Mouse (Mus musculus): ENCODE data around the gene Dbndd2. TPM values are rescaled to one million over a fixed set of nuclear protein-coding genes. Genes with fewer than 3 reads are reported as not detected.

Gene Dbndd2
- total RNA-seq, 4 experiments from 2014 or later = 5.4 to 18.3 (median 11.6) TPM

DNA sequence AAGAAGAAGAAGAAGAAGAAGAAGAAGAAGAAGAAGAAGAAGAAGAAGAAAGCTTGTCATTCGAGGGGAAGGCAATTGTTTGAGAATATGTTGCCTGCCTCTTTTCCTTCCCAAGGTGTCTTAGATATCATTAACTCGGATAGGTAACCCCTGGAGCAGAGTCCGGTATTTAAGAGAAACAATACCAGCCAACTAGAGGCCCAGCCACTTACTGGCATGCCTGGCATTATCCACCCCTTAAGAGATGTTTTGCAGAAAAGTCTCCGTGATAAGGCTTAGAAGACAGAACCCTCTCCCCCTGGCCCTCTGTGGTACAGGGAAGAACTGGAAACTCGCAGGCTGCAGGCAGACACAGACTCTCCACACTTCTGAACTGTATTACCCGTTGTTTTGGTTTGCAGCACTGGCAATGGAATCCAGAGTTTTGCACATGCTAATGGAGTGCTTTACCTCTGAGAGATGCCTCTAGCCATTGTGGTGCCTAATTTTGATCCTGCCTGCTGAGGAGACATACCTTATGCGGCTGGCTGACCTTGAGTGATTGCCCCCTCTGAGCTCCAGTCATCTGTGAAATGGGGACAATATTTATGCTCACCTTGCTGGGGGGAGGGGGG, 31.9 kb upstream of the Dbndd2 start:
- no peak for DNase-seq

DNA sequence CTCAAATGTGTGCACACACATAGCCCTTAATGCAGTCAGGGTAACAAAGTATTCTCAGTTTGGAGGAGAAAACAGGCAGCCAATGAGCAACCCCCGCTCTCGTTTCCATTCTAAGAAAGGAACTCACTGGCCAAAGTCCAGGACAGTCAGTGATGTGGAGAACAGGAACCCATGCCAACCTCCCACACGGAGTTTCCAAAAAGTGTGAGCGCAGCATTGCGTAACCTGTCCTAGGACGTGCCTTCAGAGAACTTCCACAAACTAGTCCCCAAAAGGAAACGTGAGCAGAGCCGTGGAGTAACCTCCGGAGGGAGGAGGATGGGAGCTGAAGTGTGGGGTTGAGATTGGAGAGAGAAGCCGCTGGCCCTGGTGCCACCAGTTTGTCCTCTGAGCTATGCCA, 31.1 kb upstream of the Dbndd2 start:
- DNase-seq = peak; percentile 72

DNA sequence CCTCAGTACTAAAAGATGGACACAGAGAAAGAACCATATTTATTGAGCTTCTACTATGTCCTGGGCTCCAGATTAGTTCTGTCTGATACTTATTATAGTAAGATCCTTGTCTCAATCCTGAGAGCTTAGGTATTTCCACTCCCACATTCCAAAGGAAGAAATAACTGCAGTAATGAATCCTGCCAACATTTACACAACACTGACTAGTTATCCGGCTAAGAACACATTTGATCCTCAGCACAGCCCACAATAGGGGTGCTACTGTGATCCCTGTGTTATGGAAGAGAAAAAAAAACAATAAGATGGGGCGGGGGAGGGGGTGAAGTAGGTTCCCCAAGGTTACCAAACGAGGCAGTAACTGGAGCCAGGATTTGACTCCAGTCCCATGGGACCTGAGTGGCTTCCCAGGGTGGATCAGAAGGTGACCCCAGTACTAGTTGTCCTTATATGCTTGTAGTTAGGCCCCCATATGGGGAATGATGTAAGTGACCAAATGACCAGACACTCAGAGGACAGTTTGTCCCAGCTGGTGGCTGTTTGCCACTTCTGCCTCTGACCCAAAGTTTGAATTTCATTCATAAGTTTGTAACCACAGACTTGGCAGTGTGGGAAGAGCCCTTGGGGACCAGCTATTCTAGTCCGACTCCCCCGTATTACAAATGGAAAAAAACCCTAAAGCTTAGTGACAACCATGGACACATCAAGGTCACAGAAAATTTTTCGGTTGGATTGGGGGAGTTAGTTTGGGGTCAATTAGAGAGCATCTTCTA, 30.3 kb upstream of the Dbndd2 start:
- no peak for DNase-seq

DNA sequence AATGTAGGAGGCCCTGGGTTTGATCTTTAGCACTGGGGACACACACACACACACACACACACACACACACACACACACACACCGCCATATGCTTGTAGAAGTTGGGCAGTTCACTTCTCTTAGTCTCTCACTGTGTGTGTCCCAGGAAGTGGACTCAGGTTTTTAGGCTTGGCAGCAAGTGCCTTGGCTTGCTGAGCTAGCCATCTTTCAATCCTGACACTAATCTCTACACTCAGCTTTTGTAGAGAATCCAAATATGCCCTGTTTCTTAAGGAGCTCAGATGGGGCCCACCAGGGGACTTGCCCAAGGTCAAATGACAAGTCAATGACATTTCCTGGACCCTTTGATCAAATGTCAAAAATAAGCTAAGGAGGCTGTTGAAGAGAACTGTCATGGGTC, 29.5 kb upstream of the Dbndd2 start:
- no peak for DNase-seq

DNA sequence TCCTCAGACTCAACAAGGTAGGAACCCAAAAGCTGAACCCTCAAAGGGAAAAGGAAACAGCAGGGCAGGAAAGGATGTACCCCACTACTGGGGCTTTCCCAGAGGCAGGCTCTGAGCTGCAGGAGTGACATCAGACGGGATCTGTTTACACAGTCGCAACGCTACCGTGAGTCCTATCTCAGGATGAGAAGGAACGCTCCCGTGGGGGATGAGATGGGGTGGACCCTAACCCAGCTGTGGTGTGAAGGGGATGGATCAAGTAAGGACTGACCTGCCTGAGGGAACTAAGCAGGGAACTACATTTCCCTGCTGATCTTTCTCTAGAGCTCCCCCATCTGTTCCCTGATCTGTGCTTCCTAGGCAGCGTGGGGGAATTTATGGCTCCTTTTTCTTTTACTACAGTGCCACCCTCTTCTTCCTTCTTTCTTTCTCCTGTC, 29.0 kb upstream of the Dbndd2 start, which contains the start of gene Sys1:
Sys1 (plus strand) TSS at position 101 of the 437 bp plus-strand sequence.
- DNase-seq = no peak

DNA sequence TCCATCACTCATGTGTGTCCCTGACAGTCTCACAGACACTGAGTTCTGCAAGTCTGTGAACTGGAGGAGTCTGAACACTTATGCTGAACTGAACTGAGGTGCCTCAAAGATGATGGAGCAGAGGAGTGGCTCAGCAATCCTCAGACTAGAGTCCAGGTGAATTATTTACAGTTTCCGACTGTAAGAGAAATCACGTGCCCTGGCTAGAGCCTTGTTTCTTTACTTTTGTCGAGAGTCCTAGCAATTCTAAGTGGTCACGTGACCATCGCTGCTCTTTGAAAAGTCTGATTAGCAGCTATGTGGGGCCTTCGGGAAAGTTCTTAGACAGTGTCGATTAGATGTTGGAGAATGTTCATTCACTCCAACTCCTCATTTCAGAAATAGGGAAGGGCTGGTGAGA, 28.0 kb upstream of the Dbndd2 start:
- DNase-seq = no peak

DNA sequence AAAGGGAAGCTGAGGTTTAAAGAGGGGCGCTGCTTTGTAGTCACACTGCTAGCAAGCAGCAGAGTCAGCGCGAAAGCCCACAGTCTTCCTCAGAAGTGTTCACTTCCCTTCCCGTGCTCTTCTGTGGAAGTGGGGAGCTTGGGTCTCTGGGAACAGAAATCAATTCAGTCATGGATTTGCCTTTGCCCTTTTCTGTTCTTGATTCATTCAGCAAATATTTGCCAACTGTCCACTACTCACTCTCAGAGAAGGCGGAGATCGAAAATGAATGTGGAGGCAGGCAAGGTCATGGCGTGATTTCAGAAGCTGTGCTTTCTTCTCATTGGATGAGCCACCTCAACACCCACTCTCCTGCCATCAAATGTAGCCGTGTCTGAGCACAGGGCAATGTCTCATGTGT, 27.4 kb upstream of the Dbndd2 start:
- peak; percentile 80 for DNase-seq

DNA sequence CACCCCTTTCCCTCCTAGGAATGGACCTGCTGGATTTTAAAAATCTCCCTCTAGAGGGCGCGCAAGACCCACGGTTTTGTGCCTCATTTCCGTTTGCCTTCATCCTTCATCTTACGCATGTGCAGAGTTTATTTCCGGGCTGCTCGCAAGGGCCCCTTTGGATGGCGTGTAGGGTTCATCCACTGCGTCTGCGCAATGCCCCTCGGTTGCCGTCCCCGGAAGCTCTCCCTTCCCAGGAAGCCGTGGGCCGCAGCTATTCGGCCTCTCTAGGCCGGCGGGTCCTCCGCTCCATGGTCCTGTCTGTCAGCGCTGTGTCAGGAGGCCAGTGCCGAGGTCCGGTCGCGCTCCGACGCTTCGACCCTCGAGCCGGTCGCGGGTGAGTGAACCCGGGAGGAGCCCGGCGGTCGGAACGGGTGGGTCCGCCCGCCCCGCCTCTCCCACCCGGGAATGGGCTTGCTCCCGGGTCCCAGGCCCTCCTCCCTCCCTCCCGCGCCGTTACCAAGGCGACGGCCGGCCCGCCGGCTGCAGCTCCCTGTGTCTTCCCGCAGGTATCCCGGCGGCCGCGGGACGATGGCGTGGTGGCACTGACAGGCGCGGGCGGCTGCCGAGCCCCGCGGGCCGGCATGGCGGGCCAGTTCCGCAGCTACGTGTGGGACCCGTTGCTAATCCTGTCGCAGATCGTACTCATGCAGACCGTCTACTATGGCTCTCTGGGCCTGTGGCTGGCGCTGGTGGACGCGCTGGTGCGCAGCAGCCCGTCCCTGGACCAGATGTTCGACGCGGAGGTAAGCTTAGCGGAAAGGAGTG, 25.0 kb upstream of the Dbndd2 start, which contains the start of gene Gm20458:
Gm20458 (plus strand) TSS at position 223 of the 807 bp plus-strand sequence.
- DNase-seq = peak; percentile 97

DNA sequence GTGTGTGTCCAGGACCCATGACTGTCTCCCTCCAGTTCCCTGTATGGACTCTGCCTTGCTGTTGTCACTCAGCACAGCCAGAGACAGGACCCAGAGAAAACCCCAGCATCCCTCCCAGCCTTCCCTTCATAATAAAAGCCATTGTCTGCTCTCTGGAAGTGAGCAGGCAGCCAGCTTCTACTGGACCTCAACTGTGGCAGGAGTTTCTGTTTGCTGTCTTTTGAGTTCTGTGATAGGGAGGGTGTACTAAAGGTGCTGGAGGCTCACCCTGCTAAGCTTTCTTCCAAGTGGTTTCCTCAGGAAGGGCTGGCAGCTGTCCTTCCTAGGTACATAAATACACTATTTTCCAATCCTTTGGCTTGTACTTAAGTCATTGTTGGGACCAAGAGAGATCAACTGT, 20.7 kb upstream of the Dbndd2 start:
- DNase-seq = no peak

DNA sequence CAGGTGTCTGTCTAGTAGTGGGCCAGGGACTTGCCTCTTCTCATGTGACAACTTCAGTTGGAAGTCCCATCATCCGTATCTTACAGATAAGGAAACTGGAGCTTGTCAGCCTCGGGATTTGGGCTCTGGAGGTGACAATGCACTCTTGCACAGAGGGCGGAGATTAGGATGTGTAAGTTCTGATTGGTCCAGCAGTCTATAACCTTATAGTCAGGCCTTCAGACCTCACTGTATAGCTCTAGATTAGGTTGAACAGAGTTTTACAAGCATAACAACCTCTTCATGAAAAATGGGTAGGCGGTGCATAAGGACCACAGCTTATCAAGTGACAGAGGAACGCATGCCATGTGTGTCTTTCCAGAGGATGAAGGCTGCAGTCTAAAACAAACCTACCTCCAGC, 19.1 kb upstream of the Dbndd2 start:
- no peak for DNase-seq

DNA sequence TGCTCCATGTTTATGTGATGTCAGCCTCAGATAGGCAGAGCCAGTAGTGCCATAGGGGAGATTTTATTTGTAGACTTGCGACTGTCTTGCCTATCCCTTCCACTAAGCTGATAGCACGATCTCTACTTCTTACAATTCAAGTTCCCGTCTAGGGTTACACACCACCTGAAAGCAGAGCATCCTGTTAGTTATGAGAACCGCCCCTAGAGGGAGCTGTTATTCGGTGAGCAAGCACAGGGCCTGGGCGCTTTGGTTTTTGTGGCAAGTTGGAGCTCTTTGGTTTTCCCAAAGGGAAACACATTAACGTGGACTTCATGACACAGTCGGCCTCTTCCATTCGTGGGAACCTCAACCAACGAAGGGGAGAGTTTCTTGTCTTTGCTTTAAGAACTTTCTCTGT, 15.7 kb upstream of the Dbndd2 start:
- no peak for DNase-seq

DNA sequence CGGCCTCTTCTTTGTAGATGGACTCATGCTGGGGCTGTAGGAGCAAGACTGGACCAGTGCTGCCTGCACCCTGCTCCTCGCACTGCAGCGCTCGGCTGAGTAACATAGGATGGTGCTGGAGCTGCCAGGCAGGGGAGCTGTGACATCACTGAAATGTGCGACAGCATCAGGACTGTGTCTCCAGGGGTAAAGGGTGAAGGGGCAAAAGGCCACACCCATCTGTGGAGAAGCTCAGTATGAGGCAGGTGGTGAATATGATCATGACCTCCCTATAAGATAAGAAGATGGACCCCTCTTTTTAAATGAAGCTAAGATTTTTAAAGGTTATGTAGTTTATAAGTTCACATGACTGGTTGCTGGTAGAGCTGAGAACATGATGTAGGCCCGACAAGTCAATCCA, 12.3 kb upstream of the Dbndd2 start, which contains the start of gene Trp53tg5:
Trp53tg5 (minus strand) TSS at position 101 of the 400 bp plus-strand sequence.
- DNase-seq = no peak

DNA sequence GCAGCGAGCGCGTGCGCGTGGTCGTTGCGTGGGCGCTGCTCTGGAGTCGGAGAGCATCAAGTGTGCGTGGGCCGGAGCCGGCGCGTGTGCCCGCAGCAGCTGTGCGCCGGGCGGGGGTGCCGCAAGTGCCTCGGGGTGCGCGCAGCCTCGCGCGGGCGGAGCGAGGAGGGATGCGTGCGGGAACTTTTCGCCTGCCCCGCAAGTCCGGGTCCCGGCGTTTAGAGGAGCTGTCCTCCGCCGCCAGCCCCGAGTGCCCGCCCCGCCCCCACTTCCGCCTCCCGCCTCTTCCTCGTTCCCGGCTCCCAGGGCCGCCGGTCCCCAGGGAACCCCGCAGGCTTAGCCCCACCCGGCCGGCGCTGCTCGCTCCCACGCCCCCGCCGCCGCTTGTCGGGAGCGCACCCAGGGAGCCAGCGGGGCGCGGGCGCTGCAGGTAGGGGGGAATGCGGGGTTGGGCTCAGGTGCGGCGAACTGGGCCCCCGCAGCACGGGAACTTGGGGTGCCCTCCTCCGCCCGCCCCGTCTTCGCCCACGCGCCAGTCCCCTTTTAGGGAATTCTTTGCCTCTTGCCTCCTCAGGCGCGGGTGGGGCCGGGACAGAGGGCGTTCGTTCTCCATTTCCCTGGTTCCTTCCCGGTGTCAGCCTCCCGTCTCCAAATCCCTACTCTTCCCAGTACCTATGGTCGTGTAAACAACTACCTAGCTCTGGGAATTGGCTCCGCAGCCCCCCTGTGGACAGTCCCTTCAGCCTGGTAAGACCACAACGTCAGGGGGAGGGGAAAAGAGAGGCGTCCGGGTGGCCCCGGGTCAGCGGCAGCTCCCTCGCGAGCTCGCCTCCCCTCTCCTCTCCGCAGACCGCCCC, 580 bp downstream of the Dbndd2 start:
- no peak for DNase-seq

DNA sequence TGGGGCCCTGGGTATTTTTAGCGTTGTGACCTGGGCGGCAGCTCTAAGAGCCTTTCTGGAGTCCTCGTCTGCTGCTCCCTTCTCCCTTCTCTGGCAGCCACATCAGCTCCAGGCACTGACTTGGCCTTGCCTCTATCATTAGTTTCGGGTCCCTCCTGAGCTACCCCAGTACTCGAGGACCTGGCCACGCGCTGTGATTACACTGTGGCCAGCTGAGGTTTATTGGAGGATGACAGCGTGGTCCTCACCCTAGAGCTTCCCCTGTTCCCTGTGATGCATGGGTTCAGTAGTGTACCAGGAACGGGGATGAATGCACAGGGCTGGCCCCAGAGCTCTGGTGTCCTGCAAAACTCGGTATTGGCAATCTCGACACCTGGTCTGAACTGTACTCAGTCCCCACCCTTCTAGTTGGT, 1.2 kb downstream of the Dbndd2 start:
- no peak for DNase-seq

DNA sequence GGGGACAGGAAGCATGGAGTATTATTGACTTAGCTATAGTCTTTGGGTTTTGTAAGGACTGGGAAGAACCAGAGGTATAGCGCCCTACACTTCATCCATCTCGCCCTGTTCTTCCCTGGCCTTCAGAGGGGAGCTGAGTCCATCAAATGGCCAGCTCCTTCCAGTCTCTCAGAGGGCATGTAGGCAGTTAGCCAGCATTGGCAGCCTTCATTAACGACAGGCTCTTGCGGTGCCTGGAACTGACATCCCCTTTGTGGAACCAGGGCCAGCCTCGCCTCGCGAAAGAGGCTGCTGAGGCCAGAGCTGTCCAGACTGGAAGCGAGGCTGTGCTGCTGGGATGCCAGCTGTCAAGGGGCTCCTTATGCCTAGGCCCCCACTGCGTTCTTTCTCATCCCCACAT, 1.9 kb downstream of the Dbndd2 start:
- no peak for DNase-seq

DNA sequence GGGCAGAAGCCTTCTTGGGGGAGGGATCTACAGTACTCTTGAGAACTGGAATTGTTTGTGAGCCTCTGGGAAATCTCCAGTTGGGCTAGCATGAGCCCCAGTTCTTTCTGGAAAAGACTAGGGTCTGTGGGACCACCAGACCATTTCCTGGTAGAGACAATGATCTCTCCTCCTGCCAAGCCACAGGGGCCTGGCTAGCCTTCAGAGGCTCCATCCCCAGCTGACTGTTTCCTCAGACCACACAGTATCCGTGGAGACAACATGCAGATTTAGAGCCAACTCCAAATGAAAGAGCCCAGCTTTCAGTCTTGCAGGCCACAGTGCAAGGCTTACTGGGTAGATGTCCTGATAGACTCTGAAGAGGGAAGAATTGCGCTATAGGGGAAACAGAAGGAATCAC, 8.2 kb downstream of the Dbndd2 start:
- no peak for DNase-seq

DNA sequence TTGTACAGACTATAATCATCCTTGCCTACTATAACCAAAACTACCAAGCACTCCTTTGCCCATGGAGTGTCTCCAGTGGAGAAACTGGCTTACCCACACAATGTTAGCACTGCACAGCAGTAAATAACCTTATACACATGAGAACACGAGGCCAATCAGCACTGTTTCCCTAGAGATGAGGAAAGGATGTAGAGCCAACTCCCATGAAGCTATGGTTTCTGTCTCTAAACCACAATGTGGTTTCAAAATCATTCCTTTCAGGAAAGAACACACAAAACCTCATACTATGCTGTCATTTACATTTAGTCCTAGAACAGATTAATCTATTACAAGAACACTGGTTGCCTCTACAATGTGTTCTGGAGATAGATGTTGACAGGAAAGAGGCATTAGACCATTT, 10.4 kb downstream of the Dbndd2 start:
- no peak for DNase-seq

DNA sequence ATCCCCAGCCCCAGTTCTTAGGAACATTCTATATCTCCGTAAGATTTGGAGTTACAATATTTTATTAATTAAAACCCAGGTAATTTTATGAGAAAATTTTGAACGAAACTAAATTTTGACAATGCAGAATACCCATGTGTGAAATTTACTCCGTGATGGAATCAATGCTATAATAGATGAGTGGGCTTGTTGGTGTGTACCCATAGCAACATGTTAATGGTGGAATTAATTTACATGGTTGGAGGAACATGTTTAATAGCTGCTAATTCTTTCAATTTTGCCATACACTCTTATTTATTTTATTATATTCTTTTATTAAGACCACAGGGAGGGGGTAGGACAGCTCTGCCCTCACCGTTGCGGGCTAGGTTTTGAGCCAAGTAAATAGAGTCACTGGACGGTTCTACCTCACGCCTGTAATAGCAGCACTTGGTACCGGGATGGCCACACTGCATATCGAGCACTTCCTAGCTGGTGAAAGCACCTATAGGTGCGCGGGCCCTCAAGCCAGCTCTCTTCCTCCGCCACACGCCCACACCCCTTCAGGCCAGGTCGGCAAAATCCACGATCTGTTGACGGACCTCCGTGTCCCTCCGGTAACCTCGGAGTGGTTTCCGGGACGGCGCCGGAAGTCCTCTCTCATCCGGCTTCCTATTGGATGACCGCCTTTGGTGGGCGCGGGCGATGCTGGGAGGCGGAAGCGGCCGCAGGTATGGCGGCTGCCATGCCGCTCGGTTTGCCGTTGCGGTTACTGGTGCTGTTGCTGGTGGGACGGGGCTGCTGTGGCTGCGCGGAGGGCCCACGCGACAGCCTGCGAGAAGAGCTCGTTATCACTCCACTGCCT, 11.2 kb downstream of the Dbndd2 start, which contains the start of gene Pigt:
Pigt (plus strand) TSS at position 674 of the 844 bp plus-strand sequence.
- DNase-seq = peak; percentile 82

DNA sequence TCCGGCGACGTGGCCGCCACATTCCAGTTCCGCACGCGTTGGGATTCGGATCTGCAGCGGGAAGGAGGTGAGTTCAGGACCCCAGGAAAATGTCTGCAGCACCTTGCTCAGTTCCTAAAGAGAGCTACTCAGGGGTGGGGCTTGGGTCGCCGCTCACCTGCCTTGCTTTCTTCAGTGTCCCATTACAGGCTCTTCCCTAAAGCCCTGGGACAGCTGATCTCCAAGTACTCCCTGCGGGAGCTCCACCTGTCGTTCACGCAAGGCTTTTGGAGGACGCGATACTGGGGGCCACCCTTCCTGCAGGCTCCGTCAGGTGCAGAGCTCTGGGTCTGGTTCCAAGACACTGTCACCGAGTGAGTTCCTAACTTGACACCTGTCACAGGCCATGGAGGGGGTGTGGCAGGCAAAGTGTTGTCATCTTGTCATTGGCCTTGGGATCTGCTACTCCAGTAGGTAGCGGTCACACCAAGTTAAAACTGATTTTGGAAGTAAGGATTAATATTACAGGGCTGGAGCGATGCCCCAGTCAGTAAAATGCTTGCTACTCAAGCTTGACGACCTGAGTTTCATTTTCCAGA, 11.9 kb downstream of the Dbndd2 start:
- no peak for DNase-seq

DNA sequence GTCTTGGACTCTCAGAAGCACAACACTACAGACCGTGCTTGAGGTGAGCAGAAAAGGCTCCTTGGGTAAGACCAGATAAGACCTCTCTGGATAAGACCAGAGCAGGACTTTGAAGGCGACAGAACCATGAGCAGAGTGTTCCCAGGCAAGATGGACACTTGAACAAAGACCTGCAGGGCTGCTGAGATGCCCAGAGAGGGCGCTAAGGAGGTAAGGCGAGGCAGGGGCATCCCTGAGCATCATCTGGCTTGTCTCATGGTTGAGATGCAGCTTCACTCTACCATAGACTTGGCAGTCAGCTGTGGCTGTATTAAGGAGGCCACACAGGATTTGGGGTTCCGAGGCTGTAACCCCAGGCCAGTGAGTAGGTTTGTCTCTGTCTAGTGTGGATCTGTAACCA, 13.4 kb downstream of the Dbndd2 start:
- DNase-seq = no peak

DNA sequence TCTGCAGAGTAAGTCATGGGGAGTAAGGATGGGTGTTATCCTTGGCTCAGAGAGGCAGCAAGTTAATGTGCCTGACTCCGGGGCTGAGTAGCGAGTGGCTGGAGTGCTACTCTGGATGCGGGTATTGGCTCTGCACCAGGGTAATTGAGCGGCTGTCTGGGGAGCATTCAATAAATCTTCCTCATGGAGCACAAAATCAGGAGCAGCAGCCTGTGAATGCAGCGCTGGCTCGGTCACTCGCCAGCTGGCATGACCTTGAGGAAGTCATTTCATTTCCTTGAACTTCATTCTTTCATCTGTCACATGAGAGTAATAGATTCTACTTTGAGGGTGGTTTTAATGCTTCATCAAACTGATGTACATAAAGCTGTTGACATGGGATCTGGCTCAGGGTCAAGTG, 14.6 kb downstream of the Dbndd2 start:
- DNase-seq = peak; percentile 80

All from adrenal gland, adult 8-10 months (tissue).